Mouse (Mus musculus) erythroid progenitor cell, adult 5-6 weeks (primary cell): ENCODE measurements around the gene Strc. TPM values are rescaled to one million over a fixed set of nuclear protein-coding genes. Genes with fewer than 3 reads are reported as not detected.
A peak's percentile ranks its signal among the peaks of the same experiment; 100 is the strongest.

Source experiments
- ATAC-seq: replicated peaks from 2 replicates; pipeline ENCODE4 v1.8.0; 2016; ENCODE audit warnings: moderate number of reproducible peaks, mild to moderate bottlenecking, moderate TSS enrichment, inconsistent platforms; ENCODE audit not compliant: poor library complexity, low FRiP score, severe bottlenecking
- total RNA-seq, 2 experiments: library from RNA; stranded (forward) in 1 of 2; stranded (reverse) in 1 of 2; fragments of 150-400 nt in 1 of 2; fragments of 186-747, 209-891 nt in 1 of 2; gene quantifications; 2 replicates each; pipeline versions ENCODE4 v1.2.3 to v1.2.4; 2015 to 2017; ENCODE audit warnings: low replicate concordance in 2 of 2

The Strc gene
- total RNA-seq, 2 experiments from 2014 or later = not detected

GRCm38 (mm10) chr2:121357961-121358360 is 29.0 kb downstream of the Strc start:
- ATAC-seq = no peak

GRCm38 (mm10) chr2:121357494-121357893 is 29.5 kb downstream of the Strc start, which contains the start of gene Ckmt1:
Gene Ckmt1 (plus strand): TSS chr2:121357714.
- no peak for ATAC-seq

- peak; percentile 98 for ATAC-seq
Observed at GRCm38 (mm10) chr2:121354820-121355592, 32.0 kb downstream of the Strc start, which contains the start of gene Ppip5k1. Gene Ppip5k1 (minus strand): TSS chr2:121355396.

GRCm38 (mm10) chr2:121354378-121354777 is 32.6 kb downstream of the Strc start:
- peak; percentile 8; the same call in 1 of the 2 replicates for ATAC-seq

- ATAC-seq = no peak
Observed at GRCm38 (mm10) chr2:121353156-121353555, 33.8 kb downstream of the Strc start.

- no peak for ATAC-seq
Observed at GRCm38 (mm10) chr2:121339057-121339456, 47.9 kb downstream of the Strc start.

GRCm38 (mm10) chr2:121329492-121329891 is 57.5 kb downstream of the Strc start:
- no peak for ATAC-seq

GRCm38 (mm10) chr2:121323693-121324470 is 63.1 kb downstream of the Strc start:
- ATAC-seq = no peak

- ATAC-seq = no peak
Observed at GRCm38 (mm10) chr2:121323041-121323440, 63.9 kb downstream of the Strc start.

- no peak for ATAC-seq
Observed at GRCm38 (mm10) chr2:121316278-121316677, 70.7 kb downstream of the Strc start.

Other genes starting within 250 kb of the Strc start
- gene Adal, start 246.7 kb downstream of the Strc start, total RNA-seq (2015; ENCODE audit: low replicate concordance) = 8.0 and 22.7 TPM in 2 replicates
- gene Adal, start 246.7 kb downstream of the Strc start, total RNA-seq (2017; ENCODE audit: low replicate concordance) = 9.4 and 10.9 TPM in 2 replicates
- 1.4 and 5.0 TPM in 2 replicates for gene Lcmt2, start 246.5 kb downstream of the Strc start, total RNA-seq (2015; ENCODE audit: low replicate concordance)
- 3.0 and 3.1 TPM in 2 replicates for gene Lcmt2, start 246.5 kb downstream of the Strc start, total RNA-seq (2017; ENCODE audit: low replicate concordance)
- 65.0 and 76.4 TPM in 2 replicates for gene Tubgcp4, start 216.5 kb downstream of the Strc start, total RNA-seq (2015; ENCODE audit: low replicate concordance)
- gene Tubgcp4, start 216.5 kb downstream of the Strc start, total RNA-seq (2017; ENCODE audit: low replicate concordance) = 47.6 and 50.1 TPM in 2 replicates
- 14.3 and 17.3 TPM in 2 replicates for gene Zscan29, start 216.0 kb downstream of the Strc start, total RNA-seq (2015; ENCODE audit: low replicate concordance)
- gene Zscan29, start 216.0 kb downstream of the Strc start, total RNA-seq (2017; ENCODE audit: low replicate concordance) = 12.0 and 18.1 TPM in 2 replicates
- 42.8 and 53.0 TPM in 2 replicates for gene Trp53bp1, start 115.8 kb downstream of the Strc start, total RNA-seq (2015; ENCODE audit: low replicate concordance)
- 78.3 and 98.6 TPM in 2 replicates for gene Trp53bp1, start 115.8 kb downstream of the Strc start, total RNA-seq (2017; ENCODE audit: low replicate concordance)
- gene Map1a, start 97.6 kb downstream of the Strc start, total RNA-seq (2015; ENCODE audit: low replicate concordance) = 0.36 TPM in 1 of 2 replicates, not detected in the other
- 0.64 and 0.83 TPM in 2 replicates for gene Map1a, start 97.6 kb downstream of the Strc start, total RNA-seq (2017; ENCODE audit: low replicate concordance)
- 12.6 and 19.3 TPM in 2 replicates for gene Ppip5k1, start 31.8 kb downstream of the Strc start, total RNA-seq (2015; ENCODE audit: low replicate concordance)
- 18.6 and 24.6 TPM in 2 replicates for gene Ppip5k1, start 31.8 kb downstream of the Strc start, total RNA-seq (2017; ENCODE audit: low replicate concordance)
- not detected in 2 replicates for gene Ckmt1, start 29.5 kb downstream of the Strc start, total RNA-seq (2015; ENCODE audit: low replicate concordance)
- gene Ckmt1, start 29.5 kb downstream of the Strc start, total RNA-seq (2017; ENCODE audit: low replicate concordance) = not detected in 2 replicates
- 95.9 and 112 TPM in 2 replicates for gene Pdia3, start 26.6 kb upstream of the Strc start, total RNA-seq (2015; ENCODE audit: low replicate concordance)
- 73.1 and 88.2 TPM in 2 replicates for gene Pdia3, start 26.6 kb upstream of the Strc start, total RNA-seq (2017; ENCODE audit: low replicate concordance)
- not detected in 2 replicates for gene Catsper2, start 26.6 kb upstream of the Strc start, total RNA-seq (2015; ENCODE audit: low replicate concordance)
- not detected in 2 replicates for gene Catsper2, start 26.6 kb upstream of the Strc start, total RNA-seq (2017; ENCODE audit: low replicate concordance)
- 1.4 TPM in 1 of 2 replicates, not detected in the other for gene Ell3, start 57.1 kb upstream of the Strc start, total RNA-seq (2015; ENCODE audit: low replicate concordance)
- not detected in 2 replicates for gene Ell3, start 57.1 kb upstream of the Strc start, total RNA-seq (2017; ENCODE audit: low replicate concordance)
- gene Serf2, start 62.0 kb upstream of the Strc start, total RNA-seq (2015; ENCODE audit: low replicate concordance) = 89.4 and 100 TPM in 2 replicates
- gene Serf2, start 62.0 kb upstream of the Strc start, total RNA-seq (2017; ENCODE audit: low replicate concordance) = 55.3 and 77.3 TPM in 2 replicates
- 28.1 and 64.1 TPM in 2 replicates for gene Hypk, start 66.1 kb upstream of the Strc start, total RNA-seq (2015; ENCODE audit: low replicate concordance)
- 53.4 and 71.4 TPM in 2 replicates for gene Hypk, start 66.1 kb upstream of the Strc start, total RNA-seq (2017; ENCODE audit: low replicate concordance)
- gene Serinc4, start 69.6 kb upstream of the Strc start, total RNA-seq (2015; ENCODE audit: low replicate concordance) = not detected in 2 replicates
- 8.6 TPM in 1 of 2 replicates, not detected in the other for gene Serinc4, start 69.6 kb upstream of the Strc start, total RNA-seq (2017; ENCODE audit: low replicate concordance)
- gene Mfap1b, start 86.9 kb upstream of the Strc start, total RNA-seq (2015; ENCODE audit: low replicate concordance) = 23.4 and 25.6 TPM in 2 replicates
- gene Mfap1b, start 86.9 kb upstream of the Strc start, total RNA-seq (2017; ENCODE audit: low replicate concordance) = 19.3 and 32.9 TPM in 2 replicates
- gene Mfap1a, start 119.5 kb upstream of the Strc start, total RNA-seq (2015; ENCODE audit: low replicate concordance) = 22.2 and 28.8 TPM in 2 replicates
- gene Mfap1a, start 119.5 kb upstream of the Strc start, total RNA-seq (2017; ENCODE audit: low replicate concordance) = 21.1 and 42.5 TPM in 2 replicates
- gene Wdr76, start 119.6 kb upstream of the Strc start, total RNA-seq (2015; ENCODE audit: low replicate concordance) = 34.2 and 39.0 TPM in 2 replicates
- 35.3 and 44.8 TPM in 2 replicates for gene Wdr76, start 119.6 kb upstream of the Strc start, total RNA-seq (2017; ENCODE audit: low replicate concordance)